Mouse (Mus musculus): ENCODE data around the gene Lrrc27.

DNA sequence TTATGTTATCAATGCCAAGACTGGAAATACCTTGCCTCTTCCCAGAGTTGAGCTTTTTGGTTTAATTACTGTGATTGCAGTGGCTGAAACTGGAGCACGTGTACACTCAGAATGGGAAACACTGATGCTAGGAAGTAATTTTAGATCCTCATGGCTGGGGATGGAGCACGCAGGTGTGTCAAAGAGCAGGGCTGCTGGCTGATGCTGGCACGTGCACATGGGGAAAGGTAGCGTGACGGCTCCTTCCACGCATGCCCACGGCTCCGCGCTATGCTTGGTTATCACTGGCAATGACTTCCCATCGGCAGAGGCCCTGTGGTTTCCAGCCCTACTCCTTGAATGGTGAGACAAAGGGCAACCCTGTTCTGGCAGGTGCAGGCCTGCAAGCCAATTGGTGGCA lies 63.4 kb downstream of the Lrrc27 start:
- no peak for TF ChIP-seq CTCF (IDR thresholded peaks at IDR 0.05; ENCODE audit: borderline replicate concordance, insufficient read depth, low read depth, low read length)
- TF ChIP-seq POLR2A (IDR thresholded peaks at IDR 0.05; ENCODE audit: borderline replicate concordance, insufficient read depth, low read length), result no peak

Data from cerebellum, adult 2 months (tissue).